Mouse (Mus musculus) liver, adult 2 months (tissue): ENCODE results near the gene Daam2.

Experiments
- CTCF ChIP-seq: fragments of 200-500 bp; IDR thresholded peaks from 2 replicates; pipeline ENCODE4 v1.5.1; 2011; ENCODE audit warnings: low read depth, low read length, control low read depth
- POLR2A ChIP-seq: fragments of 200-500 bp; IDR thresholded peaks from 2 replicates; pipeline ENCODE4 v1.6.1; 2011; ENCODE audit warnings: low read length, control low read depth; ENCODE audit not compliant: insufficient read depth; ENCODE audit errors: extremely low read depth

GRCm38 (mm10) chr17:49563416-49563780, 745 bp downstream of the Daam2 start:
- TF ChIP-seq CTCF = no peak
- TF ChIP-seq POLR2A = no peak
